Mouse (Mus musculus): ENCODE data around the gene E330034G19Rik. TPM values are rescaled to one million over a fixed set of nuclear protein-coding genes. Genes with fewer than 3 reads are reported as not detected.
"Not testable (repeated sequence)": the region's sequence is repeated elsewhere in the genome, so short reads cannot be mapped to it uniquely, and the experiment has no call there.

Gene E330034G19Rik
- polyA plus RNA-seq, 1 experiment from 2014 or later, result not detected

DNA sequence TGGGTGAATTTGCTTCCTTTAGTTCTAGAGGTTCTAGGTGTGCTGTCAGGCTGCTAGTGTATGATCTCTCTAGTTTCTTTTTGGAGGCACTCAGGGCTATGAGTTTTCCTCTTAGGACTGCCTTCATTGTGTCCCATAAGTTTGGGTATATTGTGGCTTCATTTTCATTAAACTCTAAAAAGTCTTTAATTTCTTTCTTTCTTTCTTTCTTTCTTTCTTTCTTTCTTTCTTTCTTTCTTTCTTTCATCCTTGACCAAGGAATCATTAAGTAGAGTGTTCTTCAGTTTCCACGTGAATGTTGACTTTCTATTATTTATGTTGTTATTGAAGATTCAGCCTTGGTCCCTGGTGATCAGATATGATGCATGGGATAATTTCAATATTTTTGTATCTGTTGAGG lies 9.1 kb downstream of the E330034G19Rik start:
- H3K9ac ChIP-seq; H3K9me3 ChIP-seq (ENCODE audit: control insufficient read depth, low read length); H3K4me3 ChIP-seq (replicated peaks; ENCODE audit: low read length); H3K36me3 ChIP-seq (replicated peaks; ENCODE audit: control insufficient read depth, insufficient read depth); H3K4me1 ChIP-seq (replicated peaks; ENCODE audit: control insufficient read depth, insufficient read depth, low read length); ATAC-seq (ENCODE audit: low FRiP score); H3K27me3 ChIP-seq (ENCODE audit: control insufficient read depth, insufficient read depth, low read length); H3K4me2 ChIP-seq (replicated peaks); H3K27ac ChIP-seq; DNase-seq (ENCODE audit: low spot score): not testable (repeated sequence)
- 93% methylated on average over 1 of the region's 1 CpGs for WGBS

DNA sequence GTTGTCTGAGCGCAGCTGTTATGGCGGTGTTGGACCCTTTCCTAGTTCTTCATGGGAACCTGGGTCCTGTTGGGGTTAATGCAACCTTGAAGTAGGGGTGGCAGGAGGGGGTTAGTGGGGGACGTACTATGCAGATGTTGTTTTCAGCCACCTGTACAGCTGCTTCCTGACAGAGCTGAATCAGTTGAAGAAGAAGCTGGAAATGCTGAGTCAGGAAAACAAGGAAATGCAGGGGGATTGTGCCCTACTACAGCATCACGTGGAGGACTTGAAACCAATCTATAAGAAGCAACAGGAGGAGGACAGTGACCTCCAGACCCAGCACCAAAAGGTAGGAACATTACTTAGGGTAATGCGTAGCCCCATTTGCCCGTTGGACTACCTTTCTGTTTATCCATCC lies 13.7 kb downstream of the E330034G19Rik start:
- ATAC-seq (ENCODE audit: low FRiP score), result no peak
- WGBS, result 88% methylated on average over 6 of the region's 6 CpGs
- Histone ChIP-seq H3K4me1 (replicated peaks; ENCODE audit: control insufficient read depth, insufficient read depth, low read length) (no peaks in the 10 kb centered on the region), H3K9ac (no peak overlapping the region), H3K27ac (no peak overlapping the region), H3K9me3 (ENCODE audit: control insufficient read depth, low read length) (no peaks in the 10 kb centered on the region), H3K4me3 (replicated peaks; ENCODE audit: low read length) (no peak overlapping the region), H3K27me3 (ENCODE audit: control insufficient read depth, insufficient read depth, low read length) (no peaks in the 10 kb centered on the region), H3K4me2 (replicated peaks) (no peak overlapping the region), H3K36me3 (replicated peaks; ENCODE audit: control insufficient read depth, insufficient read depth) (no peaks in the 10 kb centered on the region)
- no peak for DNase-seq (ENCODE audit: low spot score)

DNA sequence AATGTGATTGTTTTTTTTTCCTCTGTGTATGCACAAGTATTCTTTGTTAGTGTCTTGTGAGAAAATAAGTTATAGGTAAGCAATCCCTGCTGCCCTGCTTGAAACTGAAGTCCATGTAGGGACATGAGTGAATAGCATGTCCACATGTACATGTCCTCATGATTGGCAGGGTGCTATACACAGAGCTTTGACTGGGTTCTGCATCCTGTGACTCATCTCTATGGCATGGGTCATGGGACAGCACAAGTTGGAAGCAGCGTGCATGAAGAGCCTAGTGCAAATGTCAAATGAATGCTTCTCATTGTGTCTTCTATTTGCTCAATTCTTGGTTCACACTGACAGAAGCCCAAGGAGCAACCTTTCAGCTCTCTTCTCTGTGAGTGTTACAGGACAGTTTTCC lies 14.1 kb downstream of the E330034G19Rik start:
- Histone ChIP-seq H3K9me3 (ENCODE audit: control insufficient read depth, low read length) (no peaks in the 10 kb centered on the region), H3K27me3 (ENCODE audit: control insufficient read depth, insufficient read depth, low read length) (no peaks in the 10 kb centered on the region), H3K4me1 (replicated peaks; ENCODE audit: control insufficient read depth, insufficient read depth, low read length) (no peaks in the 10 kb centered on the region), H3K4me2 (replicated peaks) (no peak overlapping the region), H3K27ac (no peak overlapping the region), H3K36me3 (replicated peaks; ENCODE audit: control insufficient read depth, insufficient read depth) (no peaks in the 10 kb centered on the region), H3K9ac (no peak overlapping the region), H3K4me3 (replicated peaks; ENCODE audit: low read length) (no peak overlapping the region)
- ATAC-seq (ENCODE audit: low FRiP score), result no peak
- no peak for DNase-seq (ENCODE audit: low spot score)
- WGBS, result 80% methylated on average over 1 of the region's 1 CpGs

DNA sequence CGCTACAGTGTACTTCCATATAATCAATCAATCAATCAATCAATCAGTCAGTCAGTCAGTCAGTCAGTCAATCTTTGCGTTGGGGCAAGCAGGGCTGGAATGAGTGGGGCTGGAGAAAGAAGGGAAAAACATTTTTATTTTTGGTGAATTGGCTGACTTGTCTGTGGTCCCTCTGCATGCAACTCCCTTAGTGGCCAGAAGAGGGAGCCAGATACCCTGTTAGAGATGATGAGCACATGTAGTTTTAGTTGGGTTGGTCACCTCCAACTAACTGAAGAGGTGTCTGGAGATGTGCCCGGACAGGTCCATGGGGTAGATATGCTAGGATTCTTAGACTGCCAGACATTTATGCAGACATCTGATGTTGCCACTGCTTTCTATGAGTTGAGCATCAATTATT lies 18.1 kb downstream of the E330034G19Rik start:
- Histone ChIP-seq H3K4me3 (replicated peaks; ENCODE audit: low read length) (no peak overlapping the region), H3K27ac (no peak overlapping the region), H3K27me3 (ENCODE audit: control insufficient read depth, insufficient read depth, low read length) (no peaks in the 10 kb centered on the region), H3K9me3 (ENCODE audit: control insufficient read depth, low read length) (no peaks in the 10 kb centered on the region), H3K4me2 (replicated peaks) (no peak overlapping the region), H3K36me3 (replicated peaks; ENCODE audit: control insufficient read depth, insufficient read depth) (no peaks in the 10 kb centered on the region), H3K9ac (no peak overlapping the region), H3K4me1 (replicated peaks; ENCODE audit: control insufficient read depth, insufficient read depth, low read length) (no peaks in the 10 kb centered on the region)
- WGBS, result 38% methylated on average over 3 of the region's 3 CpGs
- ATAC-seq (ENCODE audit: low FRiP score), result no peak
- DNase-seq (ENCODE audit: low spot score), result peak; percentile 79

DNA sequence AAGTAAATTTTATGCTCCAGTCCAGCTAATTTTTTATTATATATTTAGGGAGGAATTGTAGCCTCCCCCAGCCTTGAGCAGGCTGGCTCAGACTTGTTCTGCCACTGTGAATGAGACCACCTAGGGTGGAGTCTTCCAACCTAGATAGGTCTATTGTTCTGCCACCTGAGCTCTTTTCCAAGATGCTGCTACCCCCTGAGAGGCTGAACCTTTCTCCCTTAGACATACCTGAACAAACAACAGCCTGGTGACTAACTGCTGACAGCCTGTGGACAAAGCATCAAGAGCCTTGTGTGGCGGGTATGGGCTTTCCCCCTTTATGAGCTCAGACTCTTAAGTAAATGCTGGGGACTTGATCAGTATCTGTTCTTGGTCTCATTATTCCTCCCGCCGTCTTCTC lies 54.0 kb downstream of the E330034G19Rik start:
- not testable (repeated sequence) for ATAC-seq (ENCODE audit: low FRiP score); H3K36me3 ChIP-seq (replicated peaks; ENCODE audit: control insufficient read depth, insufficient read depth); H3K9ac ChIP-seq; H3K27me3 ChIP-seq (ENCODE audit: control insufficient read depth, insufficient read depth, low read length); DNase-seq (ENCODE audit: low spot score); H3K4me1 ChIP-seq (replicated peaks; ENCODE audit: control insufficient read depth, insufficient read depth, low read length); H3K27ac ChIP-seq; H3K9me3 ChIP-seq (ENCODE audit: control insufficient read depth, low read length); H3K4me2 ChIP-seq (replicated peaks); H3K4me3 ChIP-seq (replicated peaks; ENCODE audit: low read length)
- WGBS, result 83% methylated on average over 3 of the region's 3 CpGs

DNA sequence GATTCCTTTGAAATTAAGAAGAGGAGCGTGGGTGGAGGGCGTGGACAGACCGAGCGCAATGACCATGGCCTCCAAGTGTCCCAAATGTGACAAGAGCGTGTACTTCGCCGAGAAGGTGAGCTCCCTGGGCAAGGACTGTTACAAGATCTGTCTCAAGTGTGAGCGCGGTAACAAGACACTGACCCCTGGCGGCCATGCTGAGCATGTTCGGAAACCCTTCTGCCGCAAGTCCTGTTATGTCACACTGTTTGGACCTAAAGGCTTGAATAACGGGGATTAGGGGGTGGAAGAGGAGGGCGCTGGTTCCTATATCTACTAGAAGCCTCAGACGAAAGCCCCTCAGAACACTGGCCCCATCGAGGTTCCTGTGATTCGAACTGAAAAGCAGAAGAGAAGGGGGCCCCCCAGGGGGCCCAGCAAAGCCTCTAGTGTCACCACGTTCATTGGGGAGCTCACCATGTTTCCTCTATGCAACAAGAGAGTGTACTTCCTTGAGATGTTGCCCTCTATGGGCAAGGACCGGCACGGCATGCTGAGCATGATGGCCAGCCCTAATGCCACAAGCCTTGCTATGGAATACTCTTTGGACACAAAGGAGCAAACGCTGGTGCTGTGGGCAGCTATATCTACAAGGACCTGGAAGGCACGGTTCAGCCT lies 65.4 kb downstream of the E330034G19Rik start:
- ATAC-seq (ENCODE audit: low FRiP score) (no peak), DNase-seq (ENCODE audit: low spot score) (peak; percentile 65)
- 66% methylated on average over 22 of the region's 22 CpGs for WGBS
- Histone ChIP-seq H3K27ac (no peak overlapping the region), H3K4me2 (replicated peaks) (no peak overlapping the region), H3K4me1 (replicated peaks; ENCODE audit: control insufficient read depth, insufficient read depth, low read length) (no peaks in the 10 kb centered on the region), H3K9me3 (ENCODE audit: control insufficient read depth, low read length) (no peaks in the 10 kb centered on the region), H3K27me3 (ENCODE audit: control insufficient read depth, insufficient read depth, low read length) (no peaks in the 10 kb centered on the region), H3K4me3 (replicated peaks; ENCODE audit: low read length) (no peak overlapping the region), H3K9ac (no peak overlapping the region), H3K36me3 (replicated peaks; ENCODE audit: control insufficient read depth, insufficient read depth) (no peaks in the 10 kb centered on the region)

Other genes with a start within 250 kb of the E330034G19Rik start
- 32.5 TPM in 2 replicates for gene Dlg5, start 47.3 kb upstream of the E330034G19Rik start, polyA plus RNA-seq (2014; fragmentation: Nextera tagmentation; extraction: Ambion mirVana)
- 17.7 and 18.6 TPM in 2 replicates for gene Polr3a, start 193.8 kb downstream of the E330034G19Rik start, polyA plus RNA-seq (2014; fragmentation: Nextera tagmentation; extraction: Ambion mirVana)
- gene Rps24, start 193.9 kb downstream of the E330034G19Rik start, polyA plus RNA-seq (2014; fragmentation: Nextera tagmentation; extraction: Ambion mirVana), result 703 and 824 TPM in 2 replicates

Data from hindbrain, embryonic 14.5 days (tissue).